Mouse (Mus musculus): ENCODE data around the gene Spen. TPM values are rescaled to one million over a fixed set of nuclear protein-coding genes. Genes with fewer than 3 reads are reported as not detected.
A peak's percentile ranks its signal among the peaks of the same experiment; 100 is the strongest.

Spen gene
- polyA plus RNA-seq, 1 experiment = 41.7 TPM

DNA sequence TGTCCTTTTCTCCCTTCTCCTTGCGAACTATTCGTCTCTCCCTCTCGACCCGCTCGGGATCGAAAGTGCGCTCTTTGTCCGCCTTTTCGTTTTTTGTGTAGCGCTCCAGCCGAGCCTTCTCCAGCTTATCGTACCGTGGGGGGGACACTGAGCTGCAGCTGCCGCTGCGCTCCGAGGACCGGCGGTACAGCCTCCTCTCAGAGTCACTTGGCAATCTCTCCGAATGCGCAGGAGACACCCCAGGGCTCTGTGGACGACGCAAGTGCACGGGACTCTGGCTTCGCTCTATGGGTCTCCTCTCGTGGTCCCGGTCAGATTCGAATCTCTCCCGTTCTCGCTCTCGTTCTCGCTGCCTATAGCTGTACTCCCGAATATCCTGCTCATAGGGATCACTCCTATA lies 59.6 kb downstream of the Spen start:
- peak overlapping the region; percentile 26; the same call in 1 of the 2 replicates for H3K27ac ChIP-seq (ENCODE audit: insufficient read depth, low read depth, low read length)
- 61% methylated on average over 32 of the region's 32 CpGs for WGBS
- no peak for TF ChIP-seq POLR2A (IDR thresholded peaks at IDR 0.05; ENCODE audit: insufficient read depth, low read depth, low read length)
- TF ChIP-seq CTCF (IDR thresholded peaks at IDR 0.05; ENCODE audit: insufficient read depth, low read depth, low read length) = no peak
- peaks cover 40% of the 10 kb centered on the region for H3K4me1 ChIP-seq (ENCODE audit: control insufficient read depth, insufficient read depth, low read length)
- H3K4me3 ChIP-seq (ENCODE audit: insufficient read depth, low read depth, low read length) = no peak overlapping the region

DNA sequence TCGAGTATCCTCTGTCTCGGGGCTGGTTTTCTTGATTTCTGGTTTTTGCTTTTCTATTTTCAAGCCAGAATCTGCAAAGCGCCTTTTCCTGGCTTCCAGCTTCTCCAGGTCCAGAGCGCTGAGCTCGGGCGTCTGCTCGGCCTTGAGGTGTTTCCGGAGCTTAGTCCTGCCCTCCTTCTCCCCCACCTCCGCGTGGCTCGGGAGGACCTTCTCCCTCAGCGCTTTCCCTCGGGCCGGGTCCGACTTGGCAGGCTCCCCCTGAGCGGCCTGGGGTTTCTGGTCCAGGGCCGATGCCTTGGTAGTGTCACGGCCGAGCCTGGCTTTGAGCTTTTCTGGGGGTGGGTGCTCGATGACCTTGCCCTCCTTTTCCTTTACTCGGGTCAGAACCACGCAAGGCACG lies 60.2 kb downstream of the Spen start:
- Histone ChIP-seq H3K4me3 (ENCODE audit: insufficient read depth, low read depth, low read length) (no peak overlapping the region), H3K27ac (ENCODE audit: insufficient read depth, low read depth, low read length) (peak overlapping the region; percentile 26), H3K4me1 (ENCODE audit: control insufficient read depth, insufficient read depth, low read length) (peaks cover 40% of the 10 kb centered on the region)
- 55% methylated on average over 23 of the region's 23 CpGs for WGBS
- no peak for TF ChIP-seq CTCF (IDR thresholded peaks at IDR 0.05; ENCODE audit: insufficient read depth, low read depth, low read length)
- no peak for TF ChIP-seq POLR2A (IDR thresholded peaks at IDR 0.05; ENCODE audit: insufficient read depth, low read depth, low read length)

- H3K4me3 ChIP-seq (ENCODE audit: insufficient read depth, low read depth, low read length) = no peak overlapping the region
- peak overlapping the region; percentile 17; the same call in 1 of the 2 replicates for H3K27ac ChIP-seq (ENCODE audit: insufficient read depth, low read depth, low read length)
- H3K4me1 ChIP-seq (ENCODE audit: control insufficient read depth, insufficient read depth, low read length) = peaks cover 40% of the 10 kb centered on the region
- TF ChIP-seq CTCF (IDR thresholded peaks at IDR 0.05; ENCODE audit: insufficient read depth, low read depth, low read length) (no peak), POLR2A (IDR thresholded peaks at IDR 0.05; ENCODE audit: insufficient read depth, low read depth, low read length) (no peak)
- 35% methylated on average over 16 of the region's 16 CpGs for whole genome bisulfite sequencing
Measured at GRCm38 (mm10) chr4:141477681-141478102, 60.7 kb downstream of the Spen start.

DNA sequence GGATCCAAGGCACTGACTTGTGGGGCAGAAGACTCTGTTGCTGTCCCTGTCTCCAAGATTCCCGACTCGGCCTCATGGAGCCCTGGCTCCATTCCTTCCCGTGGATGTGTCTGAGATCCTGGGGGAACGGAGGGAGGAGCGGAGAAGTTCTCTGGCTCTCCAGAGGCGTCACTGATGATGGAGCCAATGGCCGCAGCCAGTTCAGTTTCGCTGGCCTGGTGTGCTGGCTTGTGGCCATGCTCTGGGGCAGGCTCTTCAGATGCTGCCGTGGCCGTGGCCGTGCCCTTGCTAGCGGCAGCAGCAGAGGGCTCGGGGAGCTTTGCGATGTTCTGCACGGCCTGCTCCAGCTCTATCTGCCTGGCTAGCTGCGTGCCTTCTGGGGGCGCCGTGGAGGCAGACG lies 64.0 kb downstream of the Spen start:
- no peak overlapping the region for H3K4me3 ChIP-seq (ENCODE audit: insufficient read depth, low read depth, low read length)
- 74% methylated on average over 19 of the region's 19 CpGs for WGBS
- H3K27ac ChIP-seq (ENCODE audit: insufficient read depth, low read depth, low read length) = no peak overlapping the region
- no peak for TF ChIP-seq CTCF (IDR thresholded peaks at IDR 0.05; ENCODE audit: insufficient read depth, low read depth, low read length)
- no peak for TF ChIP-seq POLR2A (IDR thresholded peaks at IDR 0.05; ENCODE audit: insufficient read depth, low read depth, low read length)
- peaks cover 39% of the 10 kb centered on the region for H3K4me1 ChIP-seq (ENCODE audit: control insufficient read depth, insufficient read depth, low read length)

DNA sequence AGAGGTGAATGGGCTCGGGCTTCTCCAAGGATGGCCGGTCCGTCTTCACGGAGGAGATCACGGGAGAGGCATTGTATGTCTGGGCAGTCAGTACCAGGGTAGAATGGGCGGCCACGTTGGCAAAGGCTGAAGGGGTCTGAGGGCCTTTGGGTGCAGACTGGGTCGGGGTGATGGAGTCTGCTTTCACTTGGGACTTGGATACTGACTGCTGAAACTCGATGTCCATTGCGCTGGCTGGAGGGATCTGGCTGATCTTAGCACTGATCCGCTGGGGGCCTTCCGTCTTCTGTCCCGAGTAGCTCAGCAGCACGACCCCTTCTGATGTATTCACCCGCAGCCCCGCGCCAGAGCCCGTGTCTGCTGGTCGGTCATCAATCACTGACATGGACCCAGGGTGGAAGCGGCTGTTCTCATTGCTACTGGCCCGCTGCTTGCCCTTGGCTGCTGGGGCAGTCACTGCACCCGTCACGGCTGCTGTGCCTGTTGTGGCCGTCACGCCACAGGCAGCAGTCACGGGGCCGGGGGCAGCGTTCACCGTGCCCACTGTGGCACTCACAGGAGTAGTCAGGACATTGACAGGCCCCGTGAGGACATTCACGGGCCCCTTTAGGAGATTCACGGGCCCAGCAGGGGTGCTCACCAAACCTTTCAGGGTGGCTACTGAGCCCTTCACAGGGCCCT lies 65.6 kb downstream of the Spen start:
- Histone ChIP-seq H3K4me1 (ENCODE audit: control insufficient read depth, insufficient read depth, low read length) (peaks cover 27% of the 10 kb centered on the region), H3K4me3 (ENCODE audit: insufficient read depth, low read depth, low read length) (no peak overlapping the region), H3K27ac (ENCODE audit: insufficient read depth, low read depth, low read length) (no peak overlapping the region)
- TF ChIP-seq POLR2A (IDR thresholded peaks at IDR 0.05; ENCODE audit: insufficient read depth, low read depth, low read length) = no peak
- TF ChIP-seq CTCF (IDR thresholded peaks at IDR 0.05; ENCODE audit: insufficient read depth, low read depth, low read length) = no peak
- WGBS = 89% methylated on average over 32 of the region's 32 CpGs

DNA sequence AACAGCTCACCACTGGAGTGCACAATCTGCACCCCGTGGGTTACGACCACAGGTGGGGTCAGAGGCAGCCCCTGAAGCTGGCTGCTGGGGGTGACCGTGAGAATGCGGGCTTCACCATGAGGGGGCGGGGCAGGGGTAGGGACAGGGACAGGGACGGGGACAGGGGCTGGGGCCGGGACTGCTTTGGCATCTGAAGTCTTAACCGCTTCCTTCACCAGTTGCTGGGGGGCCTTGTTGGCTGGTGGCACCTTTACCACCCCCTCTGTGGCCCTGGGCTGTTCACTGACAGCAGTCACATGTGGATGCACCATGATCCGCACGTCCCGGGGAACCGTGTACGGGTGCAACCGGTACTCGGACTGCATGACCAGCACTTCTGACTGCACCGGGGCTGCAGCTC lies 66.9 kb downstream of the Spen start:
- 97% methylated on average over 16 of the region's 16 CpGs for WGBS
- no peak overlapping the region for H3K27ac ChIP-seq (ENCODE audit: insufficient read depth, low read depth, low read length)
- TF ChIP-seq POLR2A (IDR thresholded peaks at IDR 0.05; ENCODE audit: insufficient read depth, low read depth, low read length) (no peak), CTCF (IDR thresholded peaks at IDR 0.05; ENCODE audit: insufficient read depth, low read depth, low read length) (no peak)
- H3K4me3 ChIP-seq (ENCODE audit: insufficient read depth, low read depth, low read length) = no peak overlapping the region
- peaks cover 16% of the 10 kb centered on the region for H3K4me1 ChIP-seq (ENCODE audit: control insufficient read depth, insufficient read depth, low read length)

GRCm38 (mm10) chr4:141469343-141469742 lies 69.1 kb downstream of the Spen start:
- Histone ChIP-seq H3K4me1 (ENCODE audit: control insufficient read depth, insufficient read depth, low read length) (0 out of 2 replicates have a peak, but pooled peaks cover 2% of the 10 kb centered on the region), H3K27ac (ENCODE audit: insufficient read depth, low read depth, low read length) (no peak overlapping the region), H3K4me3 (ENCODE audit: insufficient read depth, low read depth, low read length) (no peak overlapping the region)
- TF ChIP-seq CTCF (IDR thresholded peaks at IDR 0.05; ENCODE audit: insufficient read depth, low read depth, low read length) = no peak
- no peak for TF ChIP-seq POLR2A (IDR thresholded peaks at IDR 0.05; ENCODE audit: insufficient read depth, low read depth, low read length)
- 84% methylated on average over 9 of the region's 9 CpGs for WGBS

- 0 out of 2 replicates have a peak, but pooled peaks cover 2% of the 10 kb centered on the region for H3K4me1 ChIP-seq (ENCODE audit: control insufficient read depth, insufficient read depth, low read length)
- TF ChIP-seq CTCF (IDR thresholded peaks at IDR 0.05; ENCODE audit: insufficient read depth, low read depth, low read length) = no peak
- 43% methylated on average over 10 of the region's 10 CpGs for WGBS
- H3K4me3 ChIP-seq (ENCODE audit: insufficient read depth, low read depth, low read length) = no peak overlapping the region
- peak overlapping the region; percentile 20; the same call in 1 of the 2 replicates for H3K27ac ChIP-seq (ENCODE audit: insufficient read depth, low read depth, low read length)
Measured at GRCm38 (mm10) chr4:141468576-141468975, 69.8 kb downstream of the Spen start.

DNA sequence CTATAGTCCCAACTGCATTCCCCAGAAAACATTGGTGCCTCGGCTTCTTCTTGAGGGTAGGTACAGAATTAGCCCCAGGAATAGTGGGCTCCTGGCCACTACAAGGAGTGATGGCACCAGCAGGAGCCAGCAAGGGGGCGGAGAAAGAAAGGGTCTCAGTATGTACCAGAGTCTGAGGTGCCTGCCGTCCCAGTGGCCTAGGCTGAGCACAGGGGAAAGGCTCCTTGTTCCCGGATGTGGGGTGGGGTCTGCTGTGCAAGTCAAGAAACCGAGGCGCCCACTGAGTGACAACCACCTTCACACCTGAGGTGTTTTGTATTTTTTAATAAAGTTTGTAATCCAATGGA lies 70.8 kb downstream of the Spen start:
- WGBS = 75% methylated on average over 6 of the region's 6 CpGs
- Histone ChIP-seq H3K4me1 (ENCODE audit: control insufficient read depth, insufficient read depth, low read length) (0 out of 2 replicates have a peak, but pooled peaks cover 2% of the 10 kb centered on the region), H3K27ac (ENCODE audit: insufficient read depth, low read depth, low read length) (no peak overlapping the region), H3K4me3 (ENCODE audit: insufficient read depth, low read depth, low read length) (no peak overlapping the region)
- no peak for TF ChIP-seq CTCF (IDR thresholded peaks at IDR 0.05; ENCODE audit: insufficient read depth, low read depth, low read length)
- TF ChIP-seq POLR2A (IDR thresholded peaks at IDR 0.05; ENCODE audit: insufficient read depth, low read depth, low read length) = no peak

Data from olfactory bulb, adult 2 months (tissue).